14 mouse cellular contexts compared by ENCODE assay signal in the genomic region with DNA sequence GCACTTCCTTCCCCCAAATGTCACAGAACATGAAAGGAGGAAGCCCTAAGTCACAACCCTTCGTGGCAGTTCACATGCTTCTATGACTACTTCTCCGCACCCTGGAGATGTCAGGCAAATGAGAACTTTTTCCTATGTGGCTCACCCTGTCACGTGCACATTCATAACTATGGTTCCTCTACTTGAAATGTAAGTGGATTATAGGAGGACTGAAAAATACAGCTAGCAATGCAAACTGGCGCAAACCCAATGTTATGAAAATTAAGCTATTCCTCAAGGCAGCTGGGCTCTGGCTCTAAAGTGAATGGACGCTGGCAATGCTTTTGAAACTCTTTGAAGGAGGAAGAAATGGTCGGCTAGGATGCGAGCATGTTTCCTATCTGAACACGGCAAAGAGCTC. TPM values are rescaled to one million over a fixed set of nuclear protein-coding genes. Genes with fewer than 3 reads are reported as not detected.
DNase-seq lines count a peak whose midpoint lies in the region; ATAC-seq and TF ChIP-seq lines count a peak whose summit lies in the region.
"Had no signal": no experiment of that assay in that cellular context is flagged by ENCODE, and none has a peak within 500 bp of the region (broad histone marks: within the 10 kb centered on the region; RNA-seq: fewer than 3 reads in every experiment).

No protein-coding gene starts in this region.

- no peak for DNase-seq in forebrain, postnatal 0 days
- DNase-seq in forebrain, embryonic 10.5 days (ENCODE audit: extremely low spot score, low spot score): no peak
- DNase-seq in lung, embryonic 14.5 days: peak; percentile 73
- no peak for DNase-seq in lung, adult 18-20 months
- peak; percentile 43 for DNase-seq in CH12.LX (ENCODE audit: extremely low read depth)
- no peak for DNase-seq in cerebellum, adult 8-10 months
- DNase-seq in kidney, postnatal 14 days: no peak
- DNase-seq: cerebellum, postnatal 14 days; right cerebral cortex, postnatal 4 days; thymus, adult 18-20 months had no signal

- WGBS in forebrain, postnatal 0 days: 32% methylated on average over 8 of the region's 8 CpGs
- WGBS in forebrain, embryonic 10.5 days: 59% methylated on average over 8 of the region's 8 CpGs
- WGBS in lung, embryonic 14.5 days: 28% methylated on average over 8 of the region's 8 CpGs

- H3K27ac ChIP-seq in forebrain, postnatal 0 days (ENCODE audit: low read depth, low read length): no peak overlapping the region
- H3K27ac ChIP-seq in forebrain, embryonic 10.5 days: no peak overlapping the region
- no peak overlapping the region for H3K27ac ChIP-seq in lung, embryonic 14.5 days (ENCODE audit: low read depth)
- H3K27ac ChIP-seq in CH12.LX (ENCODE audit: insufficient read depth, low read depth): no peak overlapping the region
- H3K27ac ChIP-seq: limb, embryonic 13.5 days had no signal

- TF ChIP-seq POLR2A in CH12.LX (IDR thresholded peaks at IDR 0.05; ENCODE audit: low read depth, low read length): no peak

- H3K4me3 ChIP-seq in forebrain, postnatal 0 days (ENCODE audit: low read depth, low read length): no peak overlapping the region
- H3K4me3 ChIP-seq in forebrain, embryonic 10.5 days: no peak overlapping the region
- no peak overlapping the region for H3K4me3 ChIP-seq in lung, embryonic 14.5 days (ENCODE audit: low read depth, low read length)
- no peak overlapping the region for H3K4me3 ChIP-seq in CH12.LX (replicated peaks in 1 of 3; ENCODE audit: low read depth in 2 of 3, low read length in 2 of 3, poor library complexity in 1 of 3)
- H3K4me3 ChIP-seq: limb, embryonic 13.5 days had no signal

- dilution Hi-C loops in CH12.LX (cut with MboI; ENCODE audit: extremely low pct_ligation_motif_present, extremely low pct_unique_long_range_greater_than_20kb, low sequenced_read_pairs): no loop called here

- H3K27me3 ChIP-seq in forebrain, postnatal 0 days (ENCODE audit: insufficient read depth, low read length): no peaks in the 10 kb centered on the region
- H3K27me3 ChIP-seq in forebrain, embryonic 10.5 days (ENCODE audit: poor library complexity, severe bottlenecking): no peaks in the 10 kb centered on the region
- H3K27me3 ChIP-seq in lung, embryonic 14.5 days (ENCODE audit: insufficient read depth, low read length): no peaks in the 10 kb centered on the region
- no peaks in the 10 kb centered on the region for H3K27me3 ChIP-seq in CH12.LX (replicated peaks)
- H3K27me3 ChIP-seq: limb, embryonic 13.5 days had no signal

- ATAC-seq in forebrain, postnatal 0 days: peak; percentile 28; the same call in 1 of the 2 replicates
- ATAC-seq in lung, embryonic 14.5 days (ENCODE audit: insufficient read depth): no peak
- peak; percentile 39 for ATAC-seq in megakaryocyte progenitor cell, adult 5-6 weeks (replicated peaks; ENCODE audit: poor library complexity)
- ATAC-seq: hindbrain, embryonic 16.5 days had no signal

- no peak for TF ChIP-seq CTCF in forebrain, postnatal 0 days (IDR thresholded peaks at IDR 0.05; ENCODE audit: low read depth)
- no peak for TF ChIP-seq CTCF in lung, embryonic 14.5 days (IDR thresholded peaks at IDR 0.05; ENCODE audit: low read depth)
- TF ChIP-seq CTCF in CH12.LX (conservative IDR thresholded peaks at IDR 0.05 in 1 of 2, IDR thresholded peaks at IDR 0.05 in 1 of 2; ENCODE audit: low read depth in 2 of 2, low read length in 2 of 2): no peak

- TF ChIP-seq EP300 in CH12.LX (IDR thresholded peaks at IDR 0.05; ENCODE audit: low read length): peak; percentile 21; the same call in 1 of the 2 replicates

- H3K9ac ChIP-seq in forebrain, postnatal 0 days: no peak overlapping the region
- H3K9ac ChIP-seq in lung, embryonic 14.5 days: no peak overlapping the region
- H3K9ac ChIP-seq in CH12.LX (ENCODE audit: insufficient read depth, low read depth): no peak overlapping the region
- H3K9ac ChIP-seq: limb, embryonic 13.5 days had no signal

- H3K4me1 ChIP-seq in forebrain, postnatal 0 days (ENCODE audit: insufficient read depth): no peaks in the 10 kb centered on the region
- H3K4me1 ChIP-seq in forebrain, embryonic 10.5 days: peaks cover 52% of the 10 kb centered on the region
- peaks cover 24% of the 10 kb centered on the region for H3K4me1 ChIP-seq in lung, embryonic 14.5 days (ENCODE audit: insufficient read depth)
- peaks cover 0 to 19% of the 10 kb centered on the region in 2 experiments; a peak in 2 of 4 replicates for H3K4me1 ChIP-seq in CH12.LX (ENCODE audit: control insufficient read depth in 1 of 2, insufficient read depth in 2 of 2)

- no peaks in the 10 kb centered on the region for H3K36me3 ChIP-seq in forebrain, postnatal 0 days (ENCODE audit: insufficient read depth)
- H3K36me3 ChIP-seq in forebrain, embryonic 10.5 days (replicated peaks): peaks cover 32% of the 10 kb centered on the region
- peaks cover 6% of the 10 kb centered on the region; the same call in 1 of the 2 replicates for H3K36me3 ChIP-seq in lung, embryonic 14.5 days (ENCODE audit: insufficient read depth)
- no peaks in the 10 kb centered on the region for H3K36me3 ChIP-seq in CH12.LX (replicated peaks in 1 of 2; ENCODE audit: control insufficient read depth in 1 of 2, insufficient read depth in 1 of 2, low read length in 1 of 2)
- H3K36me3 ChIP-seq: G1E had no signal

- TF ChIP-seq RAD21 in CH12.LX (IDR thresholded peaks at IDR 0.05; ENCODE audit: low read depth, low read length): no peak

- no peaks in the 10 kb centered on the region for H3K79me2 ChIP-seq in CH12.LX (replicated peaks; ENCODE audit: control insufficient read depth, extremely low read depth, insufficient read depth, poor library complexity, severe bottlenecking)

- no peaks in the 10 kb centered on the region for H3K9me3 ChIP-seq in forebrain, postnatal 0 days (ENCODE audit: low read length)
- H3K9me3 ChIP-seq in forebrain, embryonic 10.5 days: no peaks in the 10 kb centered on the region
- H3K9me3 ChIP-seq in lung, embryonic 14.5 days (ENCODE audit: low read depth, low read length): no peaks in the 10 kb centered on the region
- H3K9me3 ChIP-seq in CH12.LX (replicated peaks; ENCODE audit: low read length): no peaks in the 10 kb centered on the region
- H3K9me3 ChIP-seq: G1E; limb, embryonic 13.5 days had no signal

- no peak overlapping the region for H3K4me2 ChIP-seq in forebrain, postnatal 0 days (ENCODE audit: low read depth)
- H3K4me2 ChIP-seq in lung, embryonic 14.5 days: no peak overlapping the region
- H3K4me2 ChIP-seq in CH12.LX (ENCODE audit: insufficient read depth, low read depth, poor library complexity, severe bottlenecking): no peak overlapping the region
- H3K4me2 ChIP-seq: limb, embryonic 13.5 days had no signal

- in situ Hi-C loops in CH12.LX (cut with MboI; ENCODE audit: low pct_ligation_motif_present, low pct_unique_long_range_greater_than_20kb, low sequenced_read_pairs): no loop called here

TF ChIP-seq in CH12.LX, 34 proteins besides CTCF, POLR2A, EP300 and RAD21:
- TF ChIP-seq BHLHE40 (IDR thresholded peaks at IDR 0.05; ENCODE audit: low read depth, low read length): peak; percentile 84
- TF ChIP-seq ZNF384 (IDR thresholded peaks at IDR 0.05; ENCODE audit: low read depth, low read length): no peak
- TF ChIP-seq ELF1 (IDR thresholded peaks at IDR 0.05; ENCODE audit: low read depth, low read length): no peak
- TF ChIP-seq USF1 (IDR thresholded peaks at IDR 0.05; ENCODE audit: low read depth, low read length): no peak
TF ChIP-seq in CH12.LX: peak in this region for 1.

RNA-seq across cellular contexts. Expression of a gene that starts 8.1 kb away (rescaled TPM):
- 44.4 and 53.0 TPM in 2 replicates for total RNA-seq in forebrain, postnatal 0 days (2014; rRNA removed)
- polyA plus RNA-seq in forebrain, postnatal 0 days (2015; fragmentation: Nextera tagmentation; extraction: Ambion mirVana): 37.0 and 47.4 TPM in 2 replicates
- polyA plus RNA-seq in forebrain, embryonic 10.5 days (2016; fragmentation: Nextera tagmentation; extraction: Ambion mirVana): 77.5 and 82.0 TPM in 2 replicates
- polyA plus RNA-seq in lung, embryonic 14.5 days (2014; fragmentation: Nextera tagmentation; extraction: Ambion mirVana): 117 and 118 TPM in 2 replicates
- total RNA-seq in CH12.LX (2012; rRNA removed) (not detected in 2 replicates), CH12.LX (2014; rRNA removed) (0.07 and 0.47 TPM in 2 replicates)
- polyA plus RNA-seq in CH12.LX (2012; ENCODE audit: insufficient read length, low read depth): 0.07 TPM in 1 of 2 replicates, not detected in the other
- 2.0 and 3.3 TPM in 2 replicates for total RNA-seq in megakaryocyte progenitor cell, adult 5-6 weeks (2015)
- 5.2 and 5.8 TPM in 2 replicates for total RNA-seq in megakaryocyte progenitor cell, adult 5-6 weeks (2017)
- polyA plus RNA-seq: G1E had no signal

Comparison
In these comparisons a context has a peak if more than half of its experiments do, and no peak if none do; other contexts are left out.
1. DNase-seq: peak in lung, embryonic 14.5 days (single experiment) and CH12.LX (single experiment); none in forebrain, postnatal 0 days (single experiment), forebrain, embryonic 10.5 days (single experiment), lung, adult 18-20 months (0 of 2), cerebellum, adult 8-10 months (single experiment) and kidney, postnatal 14 days (single experiment).
2. RNA of a gene that starts 8.1 kb away (polyA plus RNA-seq): 117 to 118 TPM in lung, embryonic 14.5 days, 77.5 to 82.0 TPM in forebrain, embryonic 10.5 days and 37.0 to 47.4 TPM in forebrain, postnatal 0 days; 0.07 TPM in CH12.LX; every median in the first group is over 10 times any median in the second.